Mouse (Mus musculus) heart, postnatal 0 days (tissue): ENCODE results near the gene H2-Q4.
"Not testable (repeated sequence)": the region's sequence is repeated elsewhere in the genome, so short reads cannot be mapped to it uniquely, and the experiment has no call there.

Source experiments
- CTCF ChIP-seq: IDR thresholded peaks from 2 replicates; pipeline ENCODE4 v1.5.1; 2016; ENCODE audit warnings: antibody characterized with exemption, control low read depth, low read depth
- EP300 ChIP-seq: IDR thresholded peaks from 2 replicates; pipeline ENCODE4 v1.6.1; 2016; ENCODE audit warnings: antibody characterized with exemption, low read depth

- TF ChIP-seq EP300, CTCF: not testable (repeated sequence)
Measured at GRCm38 (mm10) chr17:35329714-35330113, 49.7 kb upstream of the H2-Q4 start.
